Mouse (Mus musculus): ENCODE measurements around the gene Zfp704. TPM values are rescaled to one million over a fixed set of nuclear protein-coding genes. Genes with fewer than 3 reads are reported as not detected.
A peak's percentile ranks its signal among the peaks of the same experiment; 100 is the strongest.

Gene Zfp704
- total and polyA plus RNA-seq, 3 experiments = not detected

DNA sequence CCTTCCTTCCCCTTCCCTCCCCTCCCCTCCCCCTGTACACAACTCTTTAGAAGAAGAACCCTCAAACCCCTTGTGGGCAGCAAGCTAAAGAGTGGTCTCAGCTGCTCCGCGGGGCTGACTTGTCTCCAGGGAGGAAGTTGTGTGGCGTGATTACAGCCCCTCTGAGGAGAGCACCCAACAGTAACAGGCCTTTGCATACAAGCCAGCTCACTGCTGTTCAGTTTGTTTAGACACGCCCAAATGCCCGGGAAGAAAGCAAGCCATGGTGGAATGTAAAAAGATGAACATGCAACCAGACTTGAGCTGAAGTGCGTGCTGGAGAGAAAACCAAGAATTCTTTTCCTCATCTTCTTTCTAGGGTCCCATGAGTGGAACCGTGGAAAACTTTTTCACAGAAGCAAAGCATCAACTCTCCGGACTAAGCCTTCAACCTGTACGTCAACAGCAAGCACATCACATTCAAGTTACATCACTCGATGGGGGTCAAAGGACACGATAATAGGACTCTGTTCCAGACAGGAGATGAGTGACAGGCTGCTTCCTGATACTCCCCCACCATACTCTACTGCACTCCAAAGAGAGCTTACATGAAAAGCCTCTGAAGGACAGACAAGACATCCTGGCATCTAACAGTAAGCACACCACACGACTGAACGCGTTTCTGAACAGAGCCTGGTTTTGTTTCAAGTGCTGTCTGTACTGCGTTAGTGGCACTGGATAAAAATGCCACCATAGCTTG, 62.8 kb downstream of the Zfp704 start:
- dilution Hi-C loops (cut with MboI; ENCODE audit: extremely low pct_ligation_motif_present, extremely low pct_unique_long_range_greater_than_20kb, low sequenced_read_pairs) (no loop called here), in situ Hi-C loops (cut with MboI; ENCODE audit: low pct_ligation_motif_present, low pct_unique_long_range_greater_than_20kb, low sequenced_read_pairs) (no loop called here)
- Histone ChIP-seq H3K4me1 (ENCODE audit: control insufficient read depth in 1 of 2, insufficient read depth in 2 of 2) (peaks cover 0 to 11% of the 10 kb centered on the region in 2 experiments; a peak in 2 of 4 replicates), H3K4me3 (replicated peaks in 1 of 3; ENCODE audit: low read depth in 2 of 3, low read length in 2 of 3, poor library complexity in 1 of 3) (no peak overlapping the region), H3K4me2 (ENCODE audit: insufficient read depth, low read depth, poor library complexity, severe bottlenecking) (no peak overlapping the region; the same call in 1 of the 2 replicates), H3K79me2 (replicated peaks; ENCODE audit: control insufficient read depth, extremely low read depth, insufficient read depth, poor library complexity, severe bottlenecking) (no peaks in the 10 kb centered on the region), H3K27me3 (replicated peaks) (no peaks in the 10 kb centered on the region), H3K9me3 (replicated peaks; ENCODE audit: low read length) (no peaks in the 10 kb centered on the region), H3K9ac (ENCODE audit: insufficient read depth, low read depth) (no peak overlapping the region), H3K27ac (ENCODE audit: insufficient read depth, low read depth) (no peak overlapping the region), H3K36me3 (replicated peaks in 1 of 2; ENCODE audit: control insufficient read depth in 1 of 2, insufficient read depth in 1 of 2, low read length in 1 of 2) (no peaks in the 10 kb centered on the region)
- no peak for TF ChIP-seq TCF12 (IDR thresholded peaks at IDR 0.05; ENCODE audit: low read depth, low read length)
- TF ChIP-seq MYC (IDR thresholded peaks at IDR 0.05; ENCODE audit: low read depth, low read length) = no peak
- no peak for TF ChIP-seq KAT2A (IDR thresholded peaks at IDR 0.05; ENCODE audit: insufficient replicate concordance, low read length)
- no peak for TF ChIP-seq POLR2A (IDR thresholded peaks at IDR 0.05; ENCODE audit: low read depth, low read length)
- TF ChIP-seq CHD2 (IDR thresholded peaks at IDR 0.05; ENCODE audit: low read length) = no peak
- no peak for TF ChIP-seq GABPA (IDR thresholded peaks at IDR 0.05; ENCODE audit: insufficient replicate concordance, low read depth, low read length)
- TF ChIP-seq HCFC1 (IDR thresholded peaks at IDR 0.05; ENCODE audit: low read depth, low read length) = no peak
- TF ChIP-seq PAX5 (IDR thresholded peaks at IDR 0.05; ENCODE audit: low read length) = no peak
- TF ChIP-seq MAFK (IDR thresholded peaks at IDR 0.05; ENCODE audit: insufficient replicate concordance, low read length) = no peak
- no peak for TF ChIP-seq ZC3H11A (IDR thresholded peaks at IDR 0.05; ENCODE audit: low read depth, low read length)
- TF ChIP-seq NELFE (IDR thresholded peaks at IDR 0.05; ENCODE audit: low read depth, low read length) = no peak
- TF ChIP-seq POLR2AphosphoS2 (IDR thresholded peaks at IDR 0.05; ENCODE audit: low read depth, low read length) = no peak
- TF ChIP-seq NRF1 (IDR thresholded peaks at IDR 0.05; ENCODE audit: low read depth, low read length) = no peak
- TF ChIP-seq MXI1 (IDR thresholded peaks at IDR 0.05; ENCODE audit: low read depth, low read length) = no peak
- no peak for TF ChIP-seq CHD1 (IDR thresholded peaks at IDR 0.05; ENCODE audit: low read depth, low read length)
- TF ChIP-seq E2F4 (IDR thresholded peaks at IDR 0.05; ENCODE audit: insufficient replicate concordance, low read depth, low read length) = no peak
- no peak for TF ChIP-seq MAZ (IDR thresholded peaks at IDR 0.05; ENCODE audit: low read depth, low read length)
- TF ChIP-seq RCOR1 (conservative IDR thresholded peaks at IDR 0.05; ENCODE audit: low read depth, low read length) = no peak
- peak; percentile 25 for DNase-seq (ENCODE audit: extremely low read depth)

DNA sequence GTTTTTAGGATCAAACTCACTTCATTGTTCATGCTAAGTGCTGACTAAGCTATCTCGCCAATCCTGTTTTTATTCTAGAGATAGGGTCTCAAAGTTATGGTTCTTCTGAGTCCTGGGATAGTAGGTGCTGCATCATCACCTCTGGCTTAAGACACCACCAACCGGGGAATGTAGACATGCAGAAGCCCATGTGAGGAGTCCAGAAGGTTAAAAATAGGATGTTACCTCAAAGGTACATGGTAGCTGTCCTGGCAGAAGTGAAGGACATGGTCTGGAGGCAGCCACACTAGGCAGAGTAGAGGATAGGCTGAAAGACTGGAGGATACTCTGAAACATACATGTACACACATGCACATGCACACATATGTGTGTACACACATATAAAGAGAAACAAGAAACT, 65.5 kb downstream of the Zfp704 start:
- in situ Hi-C loops (cut with MboI; ENCODE audit: low pct_ligation_motif_present, low pct_unique_long_range_greater_than_20kb, low sequenced_read_pairs) = no loop called here
- dilution Hi-C loops (cut with MboI; ENCODE audit: extremely low pct_ligation_motif_present, extremely low pct_unique_long_range_greater_than_20kb, low sequenced_read_pairs) = no loop called here

More for the DNA sequence above, 65.5 kb downstream of the Zfp704 start:
- TF ChIP-seq USF2 (conservative IDR thresholded peaks at IDR 0.05; ENCODE audit: low read depth, low read length) (no peak), MAFK (IDR thresholded peaks at IDR 0.05; ENCODE audit: insufficient replicate concordance, low read length) (0 out of 2 replicates have a peak, but pooled peaks have one; percentile 18)
- Histone ChIP-seq H3K27ac (ENCODE audit: insufficient read depth, low read depth) (no peak overlapping the region), H3K36me3 (replicated peaks in 1 of 2; ENCODE audit: control insufficient read depth in 1 of 2, insufficient read depth in 1 of 2, low read length in 1 of 2) (no peaks in the 10 kb centered on the region), H3K9ac (ENCODE audit: insufficient read depth, low read depth) (no peak overlapping the region), H3K4me1 (ENCODE audit: control insufficient read depth in 1 of 2, insufficient read depth in 2 of 2) (peaks cover 2 to 11% of the 10 kb centered on the region in 2 experiments; a peak in 2 of 4 replicates), H3K79me2 (replicated peaks; ENCODE audit: control insufficient read depth, extremely low read depth, insufficient read depth, poor library complexity, severe bottlenecking) (no peaks in the 10 kb centered on the region), H3K9me3 (replicated peaks; ENCODE audit: low read length) (no peaks in the 10 kb centered on the region), H3K4me2 (ENCODE audit: insufficient read depth, low read depth, poor library complexity, severe bottlenecking) (no peak overlapping the region), H3K4me3 (replicated peaks in 1 of 3; ENCODE audit: low read depth in 2 of 3, low read length in 2 of 3, poor library complexity in 1 of 3) (no peak overlapping the region), H3K27me3 (replicated peaks) (no peaks in the 10 kb centered on the region)
- DNase-seq (ENCODE audit: extremely low read depth) = no peak

Measured in CH12.LX (cell line).